Mouse (Mus musculus) fat pad, adult 2 months (tissue): ENCODE measurements around the gene AU022252.
"Not testable (repeated sequence)": the region's sequence is repeated elsewhere in the genome, so short reads cannot be mapped to it uniquely, and the experiment has no call there.

Source experiments
- DNase-seq: peaks from one replicate; pipeline ENCODE4 v3.0.0-alpha.2; 2011; ENCODE audit warnings: low read depth, low spot score; ENCODE audit errors: extremely low read depth

The AU022252 gene

GRCm38 (mm10) chr4:119232410-119233255 lies at the start of gene AU022252, which contains the start of gene P3h1:
AU022252 (minus strand) TSS chr4:119232712.
P3h1 (plus strand) TSS chr4:119232915.
- peak; percentile 83 for DNase-seq

- not testable (repeated sequence) for DNase-seq
These were observed 46.3 kb upstream of the AU022252 start for GRCm38 (mm10) chr4:119278784-119279183.

- DNase-seq, result no peak
These were observed 43.2 kb upstream of the AU022252 start for GRCm38 (mm10) chr4:119275726-119276125.

- DNase-seq, result no peak
These were observed 42.7 kb upstream of the AU022252 start for GRCm38 (mm10) chr4:119275226-119275625.

GRCm38 (mm10) chr4:119274627-119275026 lies 42.1 kb upstream of the AU022252 start:
- no peak for DNase-seq

GRCm38 (mm10) chr4:119266606-119267005 lies 34.1 kb upstream of the AU022252 start:
- DNase-seq, result no peak

- no peak for DNase-seq
These were observed 30.9 kb upstream of the AU022252 start for GRCm38 (mm10) chr4:119263459-119263858.

- DNase-seq, result no peak
These were observed 30.0 kb upstream of the AU022252 start for GRCm38 (mm10) chr4:119262483-119262882.

GRCm38 (mm10) chr4:119261087-119261713 lies 28.7 kb upstream of the AU022252 start:
- no peak for DNase-seq

- DNase-seq, result no peak
These were observed 27.1 kb upstream of the AU022252 start for GRCm38 (mm10) chr4:119259344-119260254.

GRCm38 (mm10) chr4:119257083-119257482 lies 24.6 kb upstream of the AU022252 start:
- no peak for DNase-seq

- DNase-seq, result no peak
These were observed 22.8 kb upstream of the AU022252 start, which contains the start of gene Cldn19 for GRCm38 (mm10) chr4:119255351-119255750. Cldn19 (plus strand) TSS chr4:119255414.

- DNase-seq, result no peak
These were observed 21.6 kb upstream of the AU022252 start for GRCm38 (mm10) chr4:119254012-119254618.

GRCm38 (mm10) chr4:119252025-119252808 lies 19.7 kb upstream of the AU022252 start:
- DNase-seq, result no peak

GRCm38 (mm10) chr4:119248407-119248965 lies 16.0 kb upstream of the AU022252 start:
- peak; percentile 52 for DNase-seq

GRCm38 (mm10) chr4:119247462-119248235 lies 15.1 kb upstream of the AU022252 start:
- DNase-seq, result no peak

- DNase-seq, result no peak
These were observed 14.2 kb upstream of the AU022252 start for GRCm38 (mm10) chr4:119246688-119247225.

- DNase-seq, result no peak
These were observed 13.4 kb upstream of the AU022252 start for GRCm38 (mm10) chr4:119245961-119246360.
